Mouse (Mus musculus) kidney, adult 11 months (tissue): ENCODE measurements at regions not wholly inside any gene's neighbourhood (a gene's known extent, or its start where the extent isn't known, plus 50 kb on each side); places are given as distances from the start of the nearest gene placed in this dataset.

Source experiments
- DNase-seq: peaks from one replicate; pipeline ENCODE4 v3.0.0; 2022

DNA sequence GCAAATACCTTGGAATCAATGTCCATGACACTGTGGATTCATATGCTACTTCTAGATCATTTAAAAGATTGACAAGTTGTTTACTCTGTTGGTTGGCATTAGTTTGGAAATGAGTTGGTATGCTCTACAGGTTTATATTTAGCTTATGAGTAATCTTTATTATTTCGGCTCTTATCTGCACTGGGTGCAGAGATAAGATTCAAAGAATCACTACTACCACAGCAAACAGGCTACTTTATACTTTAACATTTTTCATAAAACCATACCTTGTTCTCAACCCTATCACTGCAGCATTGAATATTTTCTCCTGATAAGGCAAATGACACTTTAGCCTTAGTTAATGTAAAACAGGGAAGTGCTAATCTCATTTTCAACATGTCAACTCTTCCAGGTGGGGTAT lies 153.7 kb upstream of the Tmem161b start:
- DNase-seq, result no peak
